Mouse (Mus musculus): ENCODE data around the gene Ubc.

DNA sequence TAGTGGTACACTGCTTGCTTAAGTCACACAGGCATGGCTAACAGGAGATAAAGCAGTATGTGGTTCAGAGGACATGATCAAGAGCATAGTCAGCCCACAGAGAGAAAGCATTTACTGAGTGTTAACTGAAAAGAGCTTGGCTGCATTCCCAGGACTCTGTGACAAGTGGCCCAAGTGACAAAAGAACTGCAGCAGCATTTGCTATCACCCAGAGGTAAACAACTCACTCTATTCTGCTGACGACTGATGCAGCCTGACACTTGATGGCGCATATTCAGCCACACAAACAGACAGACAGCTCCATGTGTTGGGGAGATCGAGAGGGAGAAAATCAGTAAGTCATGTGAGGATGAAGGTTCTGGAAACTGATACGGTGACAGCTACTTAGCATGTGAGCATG lies 23.8 kb upstream of the Ubc start:
- TF ChIP-seq CTCF (IDR thresholded peaks at IDR 0.05; ENCODE audit: low read depth, low read length) (no peak), POLR2A (IDR thresholded peaks at IDR 0.05; ENCODE audit: extremely low read depth, insufficient read depth, low read length) (no peak)

Data from liver, adult 2 months (tissue).